Mouse (Mus musculus) embryonic facial prominence, embryonic 12.5 days (tissue): ENCODE data around the gene Elovl6. TPM values are rescaled to one million over a fixed set of nuclear protein-coding genes. Genes with fewer than 3 reads are reported as not detected.

ENCODE experiments used
- ATAC-seq: fragments of 200-750 bp; cut with Nextera tagmentation; 2 replicates; pipeline ENCODE4 v1.8.0; 2017; ENCODE audit not compliant: insufficient number of reproducible peaks, insufficient read depth, low FRiP score, low TSS enrichment
- H3K27ac ChIP-seq: fragments of 300-500 bp; sonication (generic); 2 replicates; pipeline ENCODE4 v1.5.1; 2016; ENCODE audit warnings: mild to moderate bottlenecking
- H3K27me3 ChIP-seq: fragments of 300-500 bp; sonication (generic); 2 replicates; pipeline ENCODE4 v1.6.1; 2016; ENCODE audit warnings: mild to moderate bottlenecking, moderate library complexity
- H3K36me3 ChIP-seq: fragments of 300-500 bp; sonication (generic); 2 replicates; pipeline ENCODE4 v1.6.1; 2016; ENCODE audit warnings: mild to moderate bottlenecking
- H3K4me1 ChIP-seq: fragments of 300-500 bp; sonication (generic); 2 replicates; pipeline ENCODE4 v1.6.1; 2016
- H3K4me2 ChIP-seq: fragments of 300-500 bp; sonication (generic); replicated peaks from 2 replicates; pipeline ENCODE4 v1.6.1; 2016; ENCODE audit warnings: mild to moderate bottlenecking, moderate library complexity
- H3K4me3 ChIP-seq: fragments of 300-500 bp; sonication (generic); 2 replicates; pipeline ENCODE4 v1.5.1; 2016; ENCODE audit warnings: mild to moderate bottlenecking
- H3K9ac ChIP-seq: fragments of 300-500 bp; sonication (generic); 2 replicates; pipeline ENCODE4 v1.6.1; 2016; ENCODE audit warnings: mild to moderate bottlenecking, moderate library complexity
- H3K9me3 ChIP-seq: fragments of 300-500 bp; sonication (generic); 2 replicates; pipeline ENCODE4 v1.6.1; 2016; ENCODE audit warnings: mild to moderate bottlenecking, moderate library complexity
- WGBS: fragments of 180-500 bp; shearing (Covaris S2); methylation state at CpG from one replicate; pipeline ENCODE4 v1.1.7; 2016; 5-methylcytosine and 5-hydroxymethylcytosine counted together
- polyA plus RNA-seq: library from polyadenylated mRNA; unstranded; fragments of >200 nt; fragmentation: Nextera tagmentation; extraction: Ambion mirVana; gene quantifications from 2 replicates; pipeline ENCODE4 v1.2.1, GENCODE M21; 2016

The Elovl6 gene
- polyA plus RNA-seq, 1 experiment from 2014 or later, result 36.4 TPM

- H3K27ac ChIP-seq, result no peak overlapping the region
- 0 out of 2 replicates have a peak, but pooled peaks cover 4% of the 10 kb centered on the region for H3K36me3 ChIP-seq
- ATAC-seq, result no peak
- 0 out of 2 replicates have a peak, but pooled peaks cover 4% of the 10 kb centered on the region for H3K4me1 ChIP-seq
- 82% methylated on average over 7 of the region's 7 CpGs for WGBS
- no peak overlapping the region for H3K4me3 ChIP-seq
- no peak overlapping the region for H3K4me2 ChIP-seq
- no peaks in the 10 kb centered on the region for H3K27me3 ChIP-seq
- no peak overlapping the region for H3K9ac ChIP-seq
- no peaks in the 10 kb centered on the region for H3K9me3 ChIP-seq
Measured at GRCm38 (mm10) chr3:129557566-129557965, 25.4 kb downstream of the Elovl6 start.

GRCm38 (mm10) chr3:129558016-129558955, 26.1 kb downstream of the Elovl6 start:
- Histone ChIP-seq H3K27ac (no peak overlapping the region), H3K4me2 (no peak overlapping the region), H3K4me3 (no peak overlapping the region), H3K27me3 (no peaks in the 10 kb centered on the region), H3K4me1 (0 out of 2 replicates have a peak, but pooled peaks cover 4% of the 10 kb centered on the region), H3K9ac (no peak overlapping the region), H3K9me3 (no peaks in the 10 kb centered on the region), H3K36me3 (0 out of 2 replicates have a peak, but pooled peaks cover 4% of the 10 kb centered on the region)
- 90% methylated on average over 22 of the region's 22 CpGs for WGBS
- no peak for ATAC-seq

GRCm38 (mm10) chr3:129560068-129560467, 27.9 kb downstream of the Elovl6 start:
- 0 out of 2 replicates have a peak, but pooled peaks cover 4% of the 10 kb centered on the region for H3K36me3 ChIP-seq
- H3K4me3 ChIP-seq, result no peak overlapping the region
- 89% methylated on average over 9 of the region's 9 CpGs for WGBS
- no peak overlapping the region for H3K9ac ChIP-seq
- no peak overlapping the region for H3K27ac ChIP-seq
- no peaks in the 10 kb centered on the region for H3K4me1 ChIP-seq
- H3K9me3 ChIP-seq, result no peaks in the 10 kb centered on the region
- H3K4me2 ChIP-seq, result no peak overlapping the region
- no peak for ATAC-seq
- no peaks in the 10 kb centered on the region for H3K27me3 ChIP-seq

- Histone ChIP-seq H3K27me3 (no peaks in the 10 kb centered on the region), H3K36me3 (0 out of 2 replicates have a peak, but pooled peaks cover 4% of the 10 kb centered on the region), H3K4me2 (no peak overlapping the region), H3K9ac (no peak overlapping the region), H3K27ac (no peak overlapping the region), H3K4me1 (no peaks in the 10 kb centered on the region), H3K4me3 (no peak overlapping the region), H3K9me3 (no peaks in the 10 kb centered on the region)
- ATAC-seq, result no peak
- 91% methylated on average over 10 of the region's 10 CpGs for WGBS
Measured at GRCm38 (mm10) chr3:129561011-129561410, 28.9 kb downstream of the Elovl6 start.

GRCm38 (mm10) chr3:129561853-129562252, 29.7 kb downstream of the Elovl6 start:
- Histone ChIP-seq H3K9ac (no peak overlapping the region), H3K4me1 (no peaks in the 10 kb centered on the region), H3K27ac (no peak overlapping the region), H3K27me3 (no peaks in the 10 kb centered on the region), H3K9me3 (no peaks in the 10 kb centered on the region), H3K36me3 (0 out of 2 replicates have a peak, but pooled peaks cover 4% of the 10 kb centered on the region), H3K4me2 (no peak overlapping the region), H3K4me3 (no peak overlapping the region)
- WGBS, result 84% methylated on average over 2 of the region's 2 CpGs
- ATAC-seq, result no peak

- Histone ChIP-seq H3K9me3 (no peaks in the 10 kb centered on the region), H3K4me3 (no peak overlapping the region), H3K9ac (no peak overlapping the region), H3K27ac (no peak overlapping the region), H3K4me2 (no peak overlapping the region), H3K36me3 (0 out of 2 replicates have a peak, but pooled peaks cover 4% of the 10 kb centered on the region), H3K27me3 (no peaks in the 10 kb centered on the region), H3K4me1 (no peaks in the 10 kb centered on the region)
- no peak for ATAC-seq
- 92% methylated on average over 4 of the region's 4 CpGs for WGBS
Measured at GRCm38 (mm10) chr3:129562411-129562810, 30.3 kb downstream of the Elovl6 start.

GRCm38 (mm10) chr3:129563807-129564206, 31.7 kb downstream of the Elovl6 start:
- Histone ChIP-seq H3K9ac (no peak overlapping the region), H3K4me1 (no peaks in the 10 kb centered on the region), H3K9me3 (no peaks in the 10 kb centered on the region), H3K27me3 (no peaks in the 10 kb centered on the region), H3K4me2 (no peak overlapping the region), H3K27ac (no peak overlapping the region), H3K4me3 (no peak overlapping the region), H3K36me3 (0 out of 2 replicates have a peak, but pooled peaks cover 4% of the 10 kb centered on the region)
- WGBS, result 95% methylated on average over 4 of the region's 4 CpGs
- ATAC-seq, result no peak

GRCm38 (mm10) chr3:129564852-129565251, 32.7 kb downstream of the Elovl6 start:
- H3K9me3 ChIP-seq, result no peaks in the 10 kb centered on the region

GRCm38 (mm10) chr3:129565458-129565857, 33.3 kb downstream of the Elovl6 start:
- 0 out of 2 replicates have a peak, but pooled peaks cover under 1% of the 10 kb centered on the region for H3K36me3 ChIP-seq
- 80% methylated on average over 8 of the region's 8 CpGs for WGBS
- H3K4me1 ChIP-seq, result no peaks in the 10 kb centered on the region
- H3K4me3 ChIP-seq, result no peak overlapping the region
- no peaks in the 10 kb centered on the region for H3K9me3 ChIP-seq
- no peaks in the 10 kb centered on the region for H3K27me3 ChIP-seq
- ATAC-seq, result no peak
- H3K4me2 ChIP-seq, result no peak overlapping the region
- no peak overlapping the region for H3K9ac ChIP-seq
- H3K27ac ChIP-seq, result no peak overlapping the region

More at GRCm38 (mm10) chr3:129564852-129565251, 32.7 kb downstream of the Elovl6 start:
- Histone ChIP-seq H3K9ac (no peak overlapping the region), H3K4me1 (no peaks in the 10 kb centered on the region), H3K4me2 (no peak overlapping the region), H3K4me3 (no peak overlapping the region), H3K36me3 (0 out of 2 replicates have a peak, but pooled peaks cover 4% of the 10 kb centered on the region), H3K27ac (no peak overlapping the region), H3K27me3 (no peaks in the 10 kb centered on the region)
- ATAC-seq, result no peak
- WGBS, result 66% methylated on average over 2 of the region's 2 CpGs

- Histone ChIP-seq H3K4me2 (no peak overlapping the region), H3K4me1 (no peaks in the 10 kb centered on the region), H3K27ac (no peak overlapping the region), H3K36me3 (0 out of 2 replicates have a peak, but pooled peaks cover 6% of the 10 kb centered on the region), H3K9ac (no peak overlapping the region), H3K27me3 (no peaks in the 10 kb centered on the region), H3K4me3 (no peak overlapping the region), H3K9me3 (no peaks in the 10 kb centered on the region)
- no peak for ATAC-seq
- WGBS, result 75% methylated on average over 2 of the region's 2 CpGs
Measured at GRCm38 (mm10) chr3:129566013-129566412, 33.9 kb downstream of the Elovl6 start.

GRCm38 (mm10) chr3:129566876-129567275, 34.7 kb downstream of the Elovl6 start:
- WGBS, result 80% methylated on average over 5 of the region's 5 CpGs
- Histone ChIP-seq H3K4me1 (no peaks in the 10 kb centered on the region), H3K36me3 (0 out of 2 replicates have a peak, but pooled peaks cover 7% of the 10 kb centered on the region), H3K27ac (no peak overlapping the region), H3K4me3 (no peak overlapping the region), H3K9ac (no peak overlapping the region), H3K27me3 (no peaks in the 10 kb centered on the region), H3K9me3 (no peaks in the 10 kb centered on the region), H3K4me2 (no peak overlapping the region)
- no peak for ATAC-seq

GRCm38 (mm10) chr3:129568506-129568905, 36.4 kb downstream of the Elovl6 start:
- Histone ChIP-seq H3K36me3 (0 out of 2 replicates have a peak, but pooled peaks cover 7% of the 10 kb centered on the region), H3K27ac (0 out of 2 replicates have a peak overlapping the region, but pooled peaks have one; percentile 3), H3K4me3 (no peak overlapping the region), H3K4me2 (no peak overlapping the region), H3K9ac (no peak overlapping the region), H3K4me1 (no peaks in the 10 kb centered on the region), H3K9me3 (no peaks in the 10 kb centered on the region), H3K27me3 (no peaks in the 10 kb centered on the region)
- WGBS, result 46% methylated on average over 7 of the region's 7 CpGs
- no peak for ATAC-seq
